Mouse (Mus musculus): ENCODE data around the gene Pbdc1. TPM values are rescaled to one million over a fixed set of nuclear protein-coding genes. Genes with fewer than 3 reads are reported as not detected.
A peak's percentile ranks its signal among the peaks of the same experiment; 100 is the strongest.
"Not testable (repeated sequence)": the region's sequence is repeated elsewhere in the genome, so short reads cannot be mapped to it uniquely, and the experiment has no call there.

The Pbdc1 gene
- polyA plus RNA-seq, 1 experiment = 48.3 TPM

- TF ChIP-seq CTCF (IDR thresholded peaks at IDR 0.05; ENCODE audit: low read depth, low read length) (no peak), POLR2A (IDR thresholded peaks at IDR 0.05; ENCODE audit: insufficient read depth, low read length) (no peak), EP300 (IDR thresholded peaks at IDR 0.05; ENCODE audit: insufficient read depth, low read depth, low read length) (no peak)
- H3K36me3 ChIP-seq (ENCODE audit: control insufficient read depth, insufficient read depth, low read length, poor library complexity, severe bottlenecking) = no peaks in the 10 kb centered on the region
- H3K27me3 ChIP-seq (ENCODE audit: control insufficient read depth, insufficient read depth, low read length, poor library complexity, severe bottlenecking) = no peaks in the 10 kb centered on the region
- no peak overlapping the region for H3K27ac ChIP-seq (ENCODE audit: insufficient read depth, low read length)
- H3K4me1 ChIP-seq (ENCODE audit: control insufficient read depth, insufficient read depth, low read length) = no peaks in the 10 kb centered on the region
- H3K9me3 ChIP-seq (replicated peaks; ENCODE audit: control insufficient read depth, insufficient read depth, low read length, poor library complexity, severe bottlenecking) = no peaks in the 10 kb centered on the region
- H3K9ac ChIP-seq (ENCODE audit: low read depth, poor library complexity, severe bottlenecking) = no peak overlapping the region
- H3K4me3 ChIP-seq (ENCODE audit: low read depth, low read length) = no peak overlapping the region
Measured at GRCm38 (mm10) chrX:105124903-105125302, 45.3 kb downstream of the Pbdc1 start.

GRCm38 (mm10) chrX:105151872-105152461 lies 72.4 kb downstream of the Pbdc1 start:
- peak overlapping the region; percentile 40 for H3K9ac ChIP-seq (ENCODE audit: low read depth, poor library complexity, severe bottlenecking)
- no peak overlapping the region for H3K27ac ChIP-seq (ENCODE audit: insufficient read depth, low read length)
- no peaks in the 10 kb centered on the region for H3K9me3 ChIP-seq (replicated peaks; ENCODE audit: control insufficient read depth, insufficient read depth, low read length, poor library complexity, severe bottlenecking)
- no peaks in the 10 kb centered on the region for H3K27me3 ChIP-seq (ENCODE audit: control insufficient read depth, insufficient read depth, low read length, poor library complexity, severe bottlenecking)
- peak overlapping the region; percentile 62 for H3K4me3 ChIP-seq (ENCODE audit: low read depth, low read length)
- H3K36me3 ChIP-seq (ENCODE audit: control insufficient read depth, insufficient read depth, low read length, poor library complexity, severe bottlenecking) = no peaks in the 10 kb centered on the region
- TF ChIP-seq POLR2A (IDR thresholded peaks at IDR 0.05; ENCODE audit: insufficient read depth, low read length) (no peak), CTCF (IDR thresholded peaks at IDR 0.05; ENCODE audit: low read depth, low read length) (no peak), EP300 (IDR thresholded peaks at IDR 0.05; ENCODE audit: insufficient read depth, low read depth, low read length) (no peak)
- H3K4me1 ChIP-seq (ENCODE audit: control insufficient read depth, insufficient read depth, low read length) = no peaks in the 10 kb centered on the region

- not testable (repeated sequence) for H3K27me3 ChIP-seq (ENCODE audit: control insufficient read depth, insufficient read depth, low read length, poor library complexity, severe bottlenecking); H3K36me3 ChIP-seq (ENCODE audit: control insufficient read depth, insufficient read depth, low read length, poor library complexity, severe bottlenecking); H3K9me3 ChIP-seq (replicated peaks; ENCODE audit: control insufficient read depth, insufficient read depth, low read length, poor library complexity, severe bottlenecking)
Measured at GRCm38 (mm10) chrX:105165007-105165406, 85.5 kb downstream of the Pbdc1 start.

More at GRCm38 (mm10) chrX:105165007-105165406, 85.5 kb downstream of the Pbdc1 start:
- not testable (repeated sequence) for H3K4me3 ChIP-seq (ENCODE audit: low read depth, low read length); H3K4me1 ChIP-seq (ENCODE audit: control insufficient read depth, insufficient read depth, low read length); H3K9ac ChIP-seq (ENCODE audit: low read depth, poor library complexity, severe bottlenecking); H3K27ac ChIP-seq (ENCODE audit: insufficient read depth, low read length)

Other genes starting within 250 kb of the Pbdc1 start
- 0.29 and 0.34 TPM in 2 replicates for gene Magee2, start 222.5 kb upstream of the Pbdc1 start, polyA plus RNA-seq (2011; ENCODE audit: insufficient read depth, insufficient read length, low read depth, missing spikeins)
- 1.9 and 2.1 TPM in 2 replicates for gene Magee1, start 40.6 kb downstream of the Pbdc1 start, polyA plus RNA-seq (2011; ENCODE audit: insufficient read depth, insufficient read length, low read depth, missing spikeins)